Mouse (Mus musculus): Measurements from ENCODE around the gene Gm4871. TPM values are rescaled to one million over a fixed set of nuclear protein-coding genes. Genes with fewer than 3 reads are reported as not detected.

The Gm4871 gene
- polyA plus RNA-seq, 1 experiment, result not detected

DNA sequence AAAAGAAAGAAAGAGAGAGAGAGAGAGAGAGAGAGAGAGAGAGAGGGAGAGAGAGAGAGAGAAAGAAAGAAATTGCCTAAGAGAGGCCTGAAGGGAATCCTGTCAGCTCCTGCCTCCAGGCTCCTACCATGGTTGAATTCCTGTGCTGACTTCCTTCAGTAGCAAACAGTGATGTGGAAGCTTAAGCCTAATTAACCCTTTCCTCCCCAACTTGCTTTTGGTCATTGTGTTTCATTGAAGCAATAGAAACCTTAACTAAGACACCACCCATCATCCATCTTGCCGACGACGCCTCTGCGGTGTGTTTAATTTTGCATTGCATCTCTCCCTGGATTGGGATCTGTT lies 43.5 kb downstream of the Gm4871 start:
- WGBS, result 87% methylated on average over 4 of the region's 4 CpGs
- H3K4me1 ChIP-seq (ENCODE audit: control insufficient read depth, insufficient read depth, low read length), result no peaks in the 10 kb centered on the region
- no peaks in the 10 kb centered on the region for H3K27me3 ChIP-seq (ENCODE audit: control insufficient read depth, insufficient read depth, low read length)

DNA sequence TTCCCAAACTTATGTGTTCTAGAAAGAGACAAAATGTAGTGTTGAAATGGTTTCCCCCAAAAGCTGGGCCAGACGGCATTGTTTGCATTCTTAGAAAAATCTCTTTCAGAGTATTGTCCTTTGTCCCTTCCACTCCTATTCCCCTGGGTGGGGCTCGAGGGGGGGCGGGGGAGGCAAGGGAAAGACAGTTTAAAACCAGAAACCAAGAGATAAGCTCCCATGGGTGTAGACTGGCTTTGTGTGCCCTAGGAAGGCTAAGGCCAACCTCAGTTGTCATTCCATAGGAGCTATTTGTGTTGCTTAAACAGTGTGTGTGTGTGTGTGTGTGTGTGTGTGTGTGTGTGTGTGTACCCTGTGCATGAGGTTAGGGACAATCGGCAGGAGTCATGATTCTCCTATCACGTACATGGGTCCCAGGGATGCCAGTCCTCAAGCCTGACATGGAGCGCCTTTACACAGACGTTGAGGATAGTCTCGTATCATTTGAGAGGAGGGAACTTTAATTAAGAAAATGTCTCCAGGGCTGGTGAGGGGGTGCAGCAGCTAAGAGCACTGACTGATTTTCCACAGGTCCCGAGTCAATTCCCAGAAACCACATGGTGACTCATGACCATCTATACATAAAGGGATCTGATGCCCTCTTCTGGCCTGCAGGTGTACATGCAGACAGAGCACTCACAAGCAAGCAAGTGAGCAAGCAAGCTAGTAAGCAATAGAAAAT lies 44.1 kb downstream of the Gm4871 start:
- no peak overlapping the region for H3K27ac ChIP-seq (ENCODE audit: insufficient read depth, low read length)
- no peaks in the 10 kb centered on the region for H3K4me1 ChIP-seq (ENCODE audit: control insufficient read depth, insufficient read depth, low read length)
- no peaks in the 10 kb centered on the region for H3K27me3 ChIP-seq (ENCODE audit: control insufficient read depth, insufficient read depth, low read length)
- no peak for TF ChIP-seq POLR2A (IDR thresholded peaks at IDR 0.05; ENCODE audit: borderline replicate concordance, insufficient read depth, low read length)
- peak; percentile 75 for TF ChIP-seq CTCF (IDR thresholded peaks at IDR 0.05; ENCODE audit: borderline replicate concordance, insufficient read depth, low read depth, low read length)
- DNase-seq, result peak; percentile 37 to 58
- 51% methylated on average over 9 of the region's 9 CpGs for WGBS
- no peak overlapping the region for H3K4me3 ChIP-seq (replicated peaks; ENCODE audit: insufficient read depth, low read depth, low read length)

More for the DNA sequence above, 43.5 kb downstream of the Gm4871 start:
- H3K27ac ChIP-seq (ENCODE audit: insufficient read depth, low read length), result no peak overlapping the region
- no peak for TF ChIP-seq CTCF (IDR thresholded peaks at IDR 0.05; ENCODE audit: borderline replicate concordance, insufficient read depth, low read depth, low read length)
- no peak for TF ChIP-seq POLR2A (IDR thresholded peaks at IDR 0.05; ENCODE audit: borderline replicate concordance, insufficient read depth, low read length)
- no peak for DNase-seq
- H3K4me3 ChIP-seq (replicated peaks; ENCODE audit: insufficient read depth, low read depth, low read length), result no peak overlapping the region

DNA sequence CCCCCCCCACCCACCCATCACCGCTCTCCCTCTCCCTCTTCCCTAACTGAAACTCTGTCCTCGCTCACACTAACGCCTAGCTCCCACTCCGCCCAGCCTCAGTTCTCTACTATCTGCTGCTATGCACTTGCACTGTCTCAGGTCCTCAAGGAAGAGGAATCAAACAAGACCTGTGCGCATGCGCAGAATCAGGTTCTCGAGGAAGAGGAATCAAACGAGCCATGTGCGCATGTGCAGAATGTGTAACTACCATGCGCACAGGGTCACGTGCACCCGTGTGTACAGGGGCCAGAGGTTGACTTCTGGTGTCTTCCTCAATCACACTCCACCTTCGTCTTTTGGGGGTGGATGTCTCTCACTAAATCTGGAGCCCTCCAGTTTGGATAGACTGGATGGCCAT lies 45.0 kb downstream of the Gm4871 start:
- no peak for DNase-seq
- Histone ChIP-seq H3K4me3 (replicated peaks; ENCODE audit: insufficient read depth, low read depth, low read length) (no peak overlapping the region), H3K27me3 (ENCODE audit: control insufficient read depth, insufficient read depth, low read length) (no peaks in the 10 kb centered on the region), H3K4me1 (ENCODE audit: control insufficient read depth, insufficient read depth, low read length) (no peaks in the 10 kb centered on the region), H3K27ac (ENCODE audit: insufficient read depth, low read length) (no peak overlapping the region)
- 92% methylated on average over 13 of the region's 13 CpGs for WGBS
- TF ChIP-seq CTCF (IDR thresholded peaks at IDR 0.05; ENCODE audit: borderline replicate concordance, insufficient read depth, low read depth, low read length), result no peak
- TF ChIP-seq POLR2A (IDR thresholded peaks at IDR 0.05; ENCODE audit: borderline replicate concordance, insufficient read depth, low read length), result no peak

DNA sequence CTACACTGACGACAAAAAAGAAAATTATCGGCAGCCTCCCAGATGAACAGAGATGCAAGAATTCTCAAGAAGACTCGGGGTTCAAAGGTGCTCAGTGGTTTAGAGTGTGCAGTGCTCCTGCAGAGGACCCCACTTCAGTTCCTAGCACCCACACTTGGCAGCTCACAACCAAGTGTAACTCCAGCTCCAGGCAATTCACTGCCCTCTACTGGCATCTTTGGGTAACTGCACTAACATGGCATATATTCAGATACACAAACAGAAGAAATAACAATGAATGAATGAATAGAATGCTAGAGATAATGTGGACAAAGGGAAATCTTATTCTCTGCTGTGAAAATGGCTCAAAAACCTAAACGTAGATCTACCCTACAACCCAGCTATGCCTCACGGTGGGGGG lies 47.7 kb downstream of the Gm4871 start:
- Histone ChIP-seq H3K27me3 (ENCODE audit: control insufficient read depth, insufficient read depth, low read length) (no peaks in the 10 kb centered on the region), H3K4me3 (replicated peaks; ENCODE audit: insufficient read depth, low read depth, low read length) (no peak overlapping the region), H3K4me1 (ENCODE audit: control insufficient read depth, insufficient read depth, low read length) (no peaks in the 10 kb centered on the region), H3K27ac (ENCODE audit: insufficient read depth, low read length) (no peak overlapping the region)
- no peak for DNase-seq
- TF ChIP-seq CTCF (IDR thresholded peaks at IDR 0.05; ENCODE audit: borderline replicate concordance, insufficient read depth, low read depth, low read length), result no peak
- TF ChIP-seq POLR2A (IDR thresholded peaks at IDR 0.05; ENCODE audit: borderline replicate concordance, insufficient read depth, low read length), result no peak
- 90% methylated on average over 5 of the region's 5 CpGs for WGBS

DNA sequence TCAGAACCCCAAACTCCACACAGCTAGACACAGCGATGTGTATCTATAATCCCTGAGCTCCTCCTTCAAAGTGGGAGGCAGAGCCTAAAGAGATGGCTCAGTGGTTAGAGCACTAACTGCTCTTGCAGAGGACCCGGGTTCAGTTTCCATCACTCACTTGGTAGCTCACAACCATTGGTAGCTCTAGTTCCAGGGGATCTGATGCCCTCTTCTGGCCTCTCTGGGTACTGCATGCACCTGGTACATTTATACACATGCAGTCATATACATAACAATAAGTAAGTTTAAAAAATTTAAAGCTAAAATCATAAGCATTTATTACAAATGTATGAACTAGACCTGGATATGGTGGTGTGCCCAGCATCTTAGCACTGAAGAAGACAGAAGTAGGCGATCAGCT lies 49.3 kb downstream of the Gm4871 start:
- H3K4me3 ChIP-seq (replicated peaks; ENCODE audit: insufficient read depth, low read depth, low read length), result no peak overlapping the region
- no peaks in the 10 kb centered on the region for H3K27me3 ChIP-seq (ENCODE audit: control insufficient read depth, insufficient read depth, low read length)
- TF ChIP-seq CTCF (IDR thresholded peaks at IDR 0.05; ENCODE audit: borderline replicate concordance, insufficient read depth, low read depth, low read length) (no peak), POLR2A (IDR thresholded peaks at IDR 0.05; ENCODE audit: borderline replicate concordance, insufficient read depth, low read length) (no peak)
- WGBS, result 94% methylated on average over 3 of the region's 3 CpGs
- H3K27ac ChIP-seq (ENCODE audit: insufficient read depth, low read length), result no peak overlapping the region
- H3K4me1 ChIP-seq (ENCODE audit: control insufficient read depth, insufficient read depth, low read length), result no peaks in the 10 kb centered on the region
- DNase-seq, result no peak

Other genes with a start within 250 kb of the Gm4871 start
- 21.6 and 21.9 TPM in 2 replicates for gene Smurf1, start 66.9 kb downstream of the Gm4871 start, polyA plus RNA-seq (2012; rRNA removed)
- not detected in 2 replicates for gene 1700018F24Rik, start 10.2 kb upstream of the Gm4871 start, polyA plus RNA-seq (2012; rRNA removed)
- 214 and 221 TPM in 2 replicates for gene Arpc1a, start 51.1 kb upstream of the Gm4871 start, polyA plus RNA-seq (2012; rRNA removed)
- gene Kpna7, start 51.3 kb upstream of the Gm4871 start, polyA plus RNA-seq (2012; rRNA removed), result not detected in 2 replicates
- 46.2 and 50.2 TPM in 2 replicates for gene Arpc1b, start 81.5 kb upstream of the Gm4871 start, polyA plus RNA-seq (2012; rRNA removed)
- gene Pdap1, start 107.5 kb upstream of the Gm4871 start, polyA plus RNA-seq (2012; rRNA removed), result 61.0 and 70.4 TPM in 2 replicates
- gene Bud31, start 107.6 kb upstream of the Gm4871 start, polyA plus RNA-seq (2012; rRNA removed), result 101 and 106 TPM in 2 replicates
- gene Ptcd1, start 134.4 kb upstream of the Gm4871 start, polyA plus RNA-seq (2012; rRNA removed), result 20.2 and 22.4 TPM in 2 replicates
- 40.7 and 40.9 TPM in 2 replicates for gene Cpsf4, start 134.5 kb upstream of the Gm4871 start, polyA plus RNA-seq (2012; rRNA removed)
- gene Atp5j2, start 159.3 kb upstream of the Gm4871 start, polyA plus RNA-seq (2012; rRNA removed), result 438 and 445 TPM in 2 replicates
- gene Zkscan14, start 169.1 kb upstream of the Gm4871 start, polyA plus RNA-seq (2012; rRNA removed), result 9.9 and 10.3 TPM in 2 replicates
- gene Zkscan5, start 171.8 kb upstream of the Gm4871 start, polyA plus RNA-seq (2012; rRNA removed), result 11.0 and 11.2 TPM in 2 replicates
- 26.5 and 26.9 TPM in 2 replicates for gene Zfp655, start 199.0 kb upstream of the Gm4871 start, polyA plus RNA-seq (2012; rRNA removed)
- 17.7 and 20.5 TPM in 2 replicates for gene Zscan25, start 247.7 kb upstream of the Gm4871 start, polyA plus RNA-seq (2012; rRNA removed)